Mouse (Mus musculus) heart, embryonic 13.5 days (tissue): ENCODE results near the gene Sos1. TPM values are rescaled to one million over a fixed set of nuclear protein-coding genes. Genes with fewer than 3 reads are reported as not detected.
"Not testable (repeated sequence)": the region's sequence is repeated elsewhere in the genome, so short reads cannot be mapped to it uniquely, and the experiment has no call there.

Experiments
- ATAC-seq: fragments of 200-750 bp; cut with Nextera tagmentation; 2 replicates; pipeline ENCODE4 v1.8.0; 2017; ENCODE audit warnings: moderate TSS enrichment; ENCODE audit not compliant: insufficient number of reproducible peaks, low FRiP score, low TSS enrichment; ENCODE audit errors: extremely low read depth
- H3K27ac ChIP-seq: fragments of 300-500 bp; sonication (generic); replicated peaks from 2 replicates; pipeline ENCODE4 v1.5.1; 2015; ENCODE audit warnings: moderate library complexity, mild to moderate bottlenecking, inconsistent platforms
- H3K27me3 ChIP-seq: fragments of 300-500 bp; sonication (generic); replicated peaks from 2 replicates; pipeline ENCODE4 v1.6.1; 2015; ENCODE audit warnings: mild to moderate bottlenecking, inconsistent platforms
- H3K36me3 ChIP-seq: fragments of 300-500 bp; sonication (generic); 2 replicates; pipeline ENCODE4 v1.6.1; 2015; ENCODE audit warnings: mild to moderate bottlenecking, inconsistent platforms
- H3K4me1 ChIP-seq: fragments of 300-500 bp; sonication (generic); 2 replicates; pipeline ENCODE4 v1.6.1; 2015; ENCODE audit warnings: inconsistent platforms
- H3K4me2 ChIP-seq: fragments of 300-500 bp; sonication (generic); 2 replicates; pipeline ENCODE4 v1.6.1; 2015; ENCODE audit warnings: inconsistent platforms, mild to moderate bottlenecking, moderate library complexity
- H3K4me3 ChIP-seq: fragments of 300-500 bp; sonication (generic); 2 replicates; pipeline ENCODE4 v1.5.1; 2015; ENCODE audit warnings: moderate library complexity, mild to moderate bottlenecking, inconsistent platforms
- H3K9ac ChIP-seq: fragments of 300-500 bp; sonication (generic); 2 replicates; pipeline ENCODE4 v1.6.1; 2015; ENCODE audit warnings: inconsistent platforms, mild to moderate bottlenecking, moderate library complexity
- H3K9me3 ChIP-seq: fragments of 300-500 bp; sonication (generic); 2 replicates; pipeline ENCODE4 v1.6.1; 2016; ENCODE audit warnings: inconsistent platforms
- WGBS: fragments of 180-500 bp; shearing (Covaris S2); methylation state at CpG from one replicate; pipeline ENCODE4 v1.1.7; 2015; ENCODE audit warnings: mixed read lengths; 5-methylcytosine and 5-hydroxymethylcytosine counted together
- polyA plus RNA-seq: library from polyadenylated mRNA; unstranded; fragments of >200 nt; fragmentation: Nextera tagmentation; extraction: Ambion mirVana; gene quantifications from 2 replicates; pipeline ENCODE4 v1.2.1, GENCODE M21; 2015

The Sos1 gene
- polyA plus RNA-seq, 1 experiment from 2014 or later = 2.2 TPM

- Histone ChIP-seq H3K36me3 (no peaks in the 10 kb centered on the region), H3K4me1 (peaks cover 11% of the 10 kb centered on the region), H3K4me2 (no peak overlapping the region), H3K27me3 (no peaks in the 10 kb centered on the region), H3K9ac (no peak overlapping the region), H3K9me3 (0 out of 2 replicates have a peak, but pooled peaks cover 3% of the 10 kb centered on the region), H3K27ac (no peak overlapping the region), H3K4me3 (no peak overlapping the region)
- no peak for ATAC-seq
- 70% methylated on average over 4 of the region's 4 CpGs for WGBS
Observed at GRCm38 (mm10) chr17:80492811-80493210, 12.6 kb upstream of the Sos1 start.

GRCm38 (mm10) chr17:80492274-80492673, 12.0 kb upstream of the Sos1 start:
- no peak overlapping the region for H3K4me3 ChIP-seq
- ATAC-seq = no peak
- H3K9ac ChIP-seq = no peak overlapping the region
- H3K4me2 ChIP-seq = no peak overlapping the region
- no peaks in the 10 kb centered on the region for H3K36me3 ChIP-seq
- peaks cover 11% of the 10 kb centered on the region for H3K4me1 ChIP-seq
- H3K27ac ChIP-seq = no peak overlapping the region
- H3K9me3 ChIP-seq = 0 out of 2 replicates have a peak, but pooled peaks cover 3% of the 10 kb centered on the region
- WGBS = 90% methylated on average over 4 of the region's 4 CpGs
- H3K27me3 ChIP-seq = no peaks in the 10 kb centered on the region

- Histone ChIP-seq H3K27ac (peak overlapping the region; percentile 29; the same call in 1 of the 2 replicates), H3K4me3 (no peak overlapping the region), H3K4me2 (no peak overlapping the region), H3K9ac (no peak overlapping the region), H3K27me3 (no peaks in the 10 kb centered on the region), H3K36me3 (no peaks in the 10 kb centered on the region), H3K9me3 (0 out of 2 replicates have a peak, but pooled peaks cover 3% of the 10 kb centered on the region), H3K4me1 (peaks cover 11% of the 10 kb centered on the region)
- ATAC-seq = no peak
- 62% methylated on average over 5 of the region's 5 CpGs for WGBS
Observed at GRCm38 (mm10) chr17:80490166-80490565, 9.9 kb upstream of the Sos1 start.

GRCm38 (mm10) chr17:80488918-80489317, 8.7 kb upstream of the Sos1 start:
- Histone ChIP-seq H3K4me1 (peaks cover 11% of the 10 kb centered on the region), H3K36me3 (no peaks in the 10 kb centered on the region), H3K9me3 (0 out of 2 replicates have a peak, but pooled peaks cover 2% of the 10 kb centered on the region), H3K27ac (peak overlapping the region; percentile 69), H3K4me2 (no peak overlapping the region), H3K9ac (no peak overlapping the region), H3K27me3 (no peaks in the 10 kb centered on the region), H3K4me3 (no peak overlapping the region)
- 50% methylated on average over 3 of the region's 3 CpGs for WGBS
- no peak for ATAC-seq

- H3K4me2 ChIP-seq = no peak overlapping the region
- no peak overlapping the region for H3K27ac ChIP-seq
- H3K36me3 ChIP-seq = no peaks in the 10 kb centered on the region
- no peak overlapping the region for H3K4me3 ChIP-seq
- no peaks in the 10 kb centered on the region for H3K9me3 ChIP-seq
- no peaks in the 10 kb centered on the region for H3K27me3 ChIP-seq
- H3K9ac ChIP-seq = no peak overlapping the region
- 88% methylated on average over 5 of the region's 5 CpGs for WGBS
- H3K4me1 ChIP-seq = peaks cover 25% of the 10 kb centered on the region
- no peak for ATAC-seq
Observed at GRCm38 (mm10) chr17:80485160-80485559, 4.9 kb upstream of the Sos1 start.

- ATAC-seq = no peak
Observed at GRCm38 (mm10) chr17:80480855-80481224, 587 bp upstream of the Sos1 start.

GRCm38 (mm10) chr17:80479295-80480030, 790 bp downstream of the Sos1 start:
- Histone ChIP-seq H3K4me2 (peak overlapping the region; percentile 86), H3K9me3 (no peaks in the 10 kb centered on the region), H3K27ac (peak overlapping the region; percentile 95), H3K4me1 (peaks cover 27% of the 10 kb centered on the region), H3K4me3 (peak overlapping the region; percentile 83), H3K9ac (peak overlapping the region; percentile 95), H3K27me3 (no peaks in the 10 kb centered on the region), H3K36me3 (peaks cover 10% of the 10 kb centered on the region; the same call in 1 of the 2 replicates)
- under 1% methylated on average over 71 of the region's 71 CpGs for WGBS
- ATAC-seq = peak; percentile 44; the same call in 1 of the 2 replicates

More at GRCm38 (mm10) chr17:80480855-80481224, 587 bp upstream of the Sos1 start:
- WGBS = 50% methylated on average over 7 of the region's 7 CpGs
- Histone ChIP-seq H3K9me3 (no peaks in the 10 kb centered on the region), H3K4me3 (peak overlapping the region; percentile 83), H3K27ac (peak overlapping the region; percentile 95; the same call in 1 of the 2 replicates), H3K27me3 (no peaks in the 10 kb centered on the region), H3K36me3 (peaks cover 10% of the 10 kb centered on the region; the same call in 1 of the 2 replicates), H3K4me2 (peak overlapping the region; percentile 86), H3K9ac (peak overlapping the region; percentile 95), H3K4me1 (peaks cover 27% of the 10 kb centered on the region)

GRCm38 (mm10) chr17:80477679-80478078, 2.6 kb downstream of the Sos1 start:
- Histone ChIP-seq H3K9me3 (no peaks in the 10 kb centered on the region), H3K27me3 (no peaks in the 10 kb centered on the region), H3K4me3 (no peak overlapping the region), H3K9ac (no peak overlapping the region), H3K27ac (no peak overlapping the region), H3K4me2 (0 out of 2 replicates have a peak overlapping the region, but pooled peaks have one; percentile 86), H3K4me1 (peaks cover 28% of the 10 kb centered on the region), H3K36me3 (peaks cover 10% of the 10 kb centered on the region; the same call in 1 of the 2 replicates)
- ATAC-seq = no peak
- 82% methylated on average over 2 of the region's 2 CpGs for WGBS

GRCm38 (mm10) chr17:80476496-80476895, 3.8 kb downstream of the Sos1 start:
- Histone ChIP-seq H3K27me3 (no peaks in the 10 kb centered on the region), H3K9ac (no peak overlapping the region), H3K9me3 (no peaks in the 10 kb centered on the region), H3K27ac (no peak overlapping the region), H3K4me2 (no peak overlapping the region), H3K4me1 (peaks cover 33% of the 10 kb centered on the region), H3K36me3 (peaks cover 10% of the 10 kb centered on the region; the same call in 1 of the 2 replicates), H3K4me3 (no peak overlapping the region)
- ATAC-seq = no peak
- WGBS = 83% methylated on average over 4 of the region's 4 CpGs

- H3K27me3 ChIP-seq = no peaks in the 10 kb centered on the region
- H3K36me3 ChIP-seq = 0 out of 2 replicates have a peak, but pooled peaks cover 3% of the 10 kb centered on the region
- peak overlapping the region; percentile 20; the same call in 1 of the 2 replicates for H3K9ac ChIP-seq
- H3K4me2 ChIP-seq = no peak overlapping the region
- H3K9me3 ChIP-seq = no peaks in the 10 kb centered on the region
- 0 out of 2 replicates have a peak overlapping the region, but pooled peaks have one; percentile 8 for H3K27ac ChIP-seq
- WGBS = 40% methylated on average over 8 of the region's 8 CpGs
- no peak for ATAC-seq
- H3K4me3 ChIP-seq = no peak overlapping the region
- peaks cover 24% of the 10 kb centered on the region for H3K4me1 ChIP-seq
Observed at GRCm38 (mm10) chr17:80471056-80471802, 9.0 kb downstream of the Sos1 start.

- ATAC-seq = peak; percentile 42; the same call in 1 of the 2 replicates
- not testable (repeated sequence) for H3K9ac ChIP-seq, H3K27ac ChIP-seq, H3K27me3 ChIP-seq, H3K4me2 ChIP-seq, H3K36me3 ChIP-seq, H3K9me3 ChIP-seq, H3K4me3 ChIP-seq
- WGBS = 37% methylated on average over 3 of the region's 3 CpGs
- H3K4me1 ChIP-seq = peaks cover 31% of the 10 kb centered on the region
Observed at GRCm38 (mm10) chr17:80468417-80468894, 11.8 kb downstream of the Sos1 start.
